Mouse (Mus musculus) limb, embryonic 13.5 days (tissue): Measurements from ENCODE around the gene Lgals3bp. TPM values are rescaled to one million over a fixed set of nuclear protein-coding genes. Genes with fewer than 3 reads are reported as not detected.

Experiments used
- ATAC-seq: fragments of 200-750 bp; cut with Nextera tagmentation; 2 replicates; pipeline ENCODE4 v1.8.0; 2017; ENCODE audit warnings: low read depth, moderate number of reproducible peaks, moderate TSS enrichment; ENCODE audit not compliant: low FRiP score
- H3K27ac ChIP-seq: fragments of 300-500 bp; sonication (generic); 2 replicates; pipeline ENCODE4 v1.5.1; 2015; ENCODE audit warnings: inconsistent platforms, mild to moderate bottlenecking, moderate library complexity
- H3K27me3 ChIP-seq: fragments of 300-500 bp; sonication (generic); 2 replicates; pipeline ENCODE4 v1.6.1; 2015; ENCODE audit warnings: mild to moderate bottlenecking, inconsistent platforms
- H3K36me3 ChIP-seq: fragments of 300-500 bp; sonication (generic); 2 replicates; pipeline ENCODE4 v1.6.1; 2015; ENCODE audit warnings: inconsistent platforms, mild to moderate bottlenecking, moderate library complexity
- H3K4me1 ChIP-seq: fragments of 300-500 bp; sonication (generic); 2 replicates; pipeline ENCODE4 v1.6.1; 2015; ENCODE audit warnings: inconsistent platforms
- H3K4me2 ChIP-seq: fragments of 300-500 bp; sonication (generic); replicated peaks from 2 replicates; pipeline ENCODE4 v1.6.1; 2015; ENCODE audit warnings: inconsistent platforms, mild to moderate bottlenecking, moderate library complexity
- H3K4me3 ChIP-seq: fragments of 300-500 bp; sonication (generic); 2 replicates; pipeline ENCODE4 v1.5.1; 2015; ENCODE audit warnings: moderate library complexity, mild to moderate bottlenecking, inconsistent platforms
- H3K9ac ChIP-seq: fragments of 300-500 bp; sonication (generic); 2 replicates; pipeline ENCODE4 v1.6.1; 2015; ENCODE audit warnings: mild to moderate bottlenecking, inconsistent platforms
- H3K9me3 ChIP-seq: fragments of 300-500 bp; sonication (generic); 2 replicates; pipeline ENCODE4 v1.6.1; 2016; ENCODE audit warnings: inconsistent platforms
- WGBS: fragments of 180-500 bp; shearing (Covaris S2); methylation state at CpG from one replicate; pipeline ENCODE4 v1.1.7; 2015; 5-methylcytosine and 5-hydroxymethylcytosine counted together
- polyA plus RNA-seq: library from polyadenylated mRNA; unstranded; fragments of >200 nt; fragmentation: Nextera tagmentation; extraction: Ambion mirVana; gene quantifications from 2 replicates; pipeline ENCODE4 v1.2.1, GENCODE M21; 2015

Gene Lgals3bp
- polyA plus RNA-seq, 1 experiment from 2014 or later = 7.3 TPM

DNA sequence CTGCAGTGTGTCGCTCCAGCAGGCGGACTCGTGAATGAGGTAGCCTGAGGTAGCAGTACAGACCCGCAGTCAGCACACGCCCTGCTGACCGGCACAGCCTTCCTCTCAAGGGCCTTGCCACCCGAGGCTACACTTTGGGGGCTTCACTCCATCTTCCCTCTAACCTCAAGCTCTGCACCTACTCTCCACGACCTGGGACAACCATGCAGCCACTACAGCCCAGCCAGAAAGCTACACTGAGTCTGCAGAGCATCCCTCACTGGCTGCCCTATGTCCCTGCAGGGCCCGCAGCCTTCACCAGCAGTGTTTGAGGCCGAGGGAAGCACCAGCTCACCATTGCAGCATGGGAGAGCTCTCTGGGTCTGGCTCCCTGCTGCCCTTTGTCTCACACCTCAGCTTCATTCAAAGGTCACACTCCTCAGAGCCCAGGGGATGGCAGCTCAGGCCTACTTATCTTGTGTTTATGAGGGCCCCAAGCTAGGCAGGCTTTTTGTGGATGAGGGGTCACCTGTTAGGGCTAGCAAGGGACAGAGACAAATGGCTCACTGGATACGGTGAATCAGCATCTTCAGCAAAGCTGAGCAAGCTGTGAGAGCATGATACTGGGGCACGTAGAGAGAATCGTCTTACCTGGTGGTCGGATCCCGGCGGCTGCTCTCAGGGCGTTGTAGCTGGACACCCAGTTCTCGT is 6.3 kb upstream of the Lgals3bp start:
- Histone ChIP-seq H3K36me3 (peaks cover 78% of the 10 kb centered on the region), H3K9me3 (no peaks in the 10 kb centered on the region), H3K4me1 (no peaks in the 10 kb centered on the region), H3K4me2 (no peak overlapping the region), H3K27ac (no peak overlapping the region), H3K27me3 (no peaks in the 10 kb centered on the region), H3K4me3 (no peak overlapping the region), H3K9ac (no peak overlapping the region)
- no peak for ATAC-seq
- WGBS = 76% methylated on average over 18 of the region's 18 CpGs

DNA sequence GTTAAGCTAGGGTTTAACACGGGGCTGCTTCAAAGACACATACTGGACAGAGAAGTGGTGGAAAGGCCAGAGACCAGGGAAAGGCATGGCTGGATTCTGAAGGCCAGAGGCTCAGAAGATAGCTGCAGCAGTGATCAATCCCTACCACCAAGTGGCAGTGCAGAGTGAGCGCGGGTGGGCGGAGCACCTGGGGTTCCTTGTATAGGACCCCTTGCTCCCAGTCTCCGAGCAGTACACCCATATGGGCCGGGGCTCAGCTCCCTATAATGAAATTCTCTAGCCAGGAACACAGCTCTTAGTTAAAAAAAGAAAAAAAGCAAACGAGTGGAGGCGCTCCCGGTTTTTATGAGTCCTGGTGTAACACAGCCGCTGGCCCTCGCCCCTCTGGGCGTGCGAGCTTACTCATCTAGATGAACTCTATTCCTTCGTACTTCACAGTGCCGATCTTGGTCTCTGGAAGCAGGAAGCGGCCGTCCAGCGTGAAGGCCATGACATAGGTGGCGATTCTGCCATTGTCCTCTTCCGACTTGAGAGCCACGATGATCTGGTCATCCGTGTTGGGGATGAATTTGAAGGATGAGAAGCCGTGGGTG is 5.5 kb upstream of the Lgals3bp start:
- Histone ChIP-seq H3K4me2 (no peak overlapping the region), H3K36me3 (peaks cover 73% of the 10 kb centered on the region), H3K4me3 (no peak overlapping the region), H3K27me3 (no peaks in the 10 kb centered on the region), H3K4me1 (no peaks in the 10 kb centered on the region), H3K9me3 (no peaks in the 10 kb centered on the region), H3K27ac (no peak overlapping the region), H3K9ac (no peak overlapping the region)
- WGBS = 79% methylated on average over 23 of the region's 23 CpGs
- ATAC-seq = no peak

- WGBS = 93% methylated on average over 5 of the region's 5 CpGs
- no peak overlapping the region for H3K4me2 ChIP-seq
- peaks cover 65% of the 10 kb centered on the region for H3K36me3 ChIP-seq
Measured at GRCm38 (mm10) chr11:118406521-118406920, 4.6 kb upstream of the Lgals3bp start.

GRCm38 (mm10) chr11:118405311-118405710 is 3.4 kb upstream of the Lgals3bp start:
- peaks cover 20% of the 10 kb centered on the region for H3K4me1 ChIP-seq
- H3K4me3 ChIP-seq = no peak overlapping the region
- no peak for ATAC-seq
- no peaks in the 10 kb centered on the region for H3K27me3 ChIP-seq
- 91% methylated on average over 8 of the region's 8 CpGs for WGBS
- H3K4me2 ChIP-seq = no peak overlapping the region
- H3K9ac ChIP-seq = no peak overlapping the region
- H3K9me3 ChIP-seq = no peaks in the 10 kb centered on the region
- peaks cover 53% of the 10 kb centered on the region for H3K36me3 ChIP-seq
- no peak overlapping the region for H3K27ac ChIP-seq

More at GRCm38 (mm10) chr11:118406521-118406920, 4.6 kb upstream of the Lgals3bp start:
- no peaks in the 10 kb centered on the region for H3K27me3 ChIP-seq
- ATAC-seq = no peak
- no peak overlapping the region for H3K27ac ChIP-seq
- no peak overlapping the region for H3K4me3 ChIP-seq
- no peaks in the 10 kb centered on the region for H3K9me3 ChIP-seq
- H3K4me1 ChIP-seq = peaks cover 8% of the 10 kb centered on the region
- H3K9ac ChIP-seq = no peak overlapping the region

GRCm38 (mm10) chr11:118403951-118404899 is 2.3 kb upstream of the Lgals3bp start:
- Histone ChIP-seq H3K4me3 (no peak overlapping the region), H3K27me3 (no peaks in the 10 kb centered on the region), H3K36me3 (peaks cover 42% of the 10 kb centered on the region), H3K9ac (no peak overlapping the region), H3K27ac (no peak overlapping the region), H3K4me1 (peaks cover 30% of the 10 kb centered on the region), H3K4me2 (no peak overlapping the region), H3K9me3 (no peaks in the 10 kb centered on the region)
- no peak for ATAC-seq
- 77% methylated on average over 6 of the region's 6 CpGs for WGBS

DNA sequence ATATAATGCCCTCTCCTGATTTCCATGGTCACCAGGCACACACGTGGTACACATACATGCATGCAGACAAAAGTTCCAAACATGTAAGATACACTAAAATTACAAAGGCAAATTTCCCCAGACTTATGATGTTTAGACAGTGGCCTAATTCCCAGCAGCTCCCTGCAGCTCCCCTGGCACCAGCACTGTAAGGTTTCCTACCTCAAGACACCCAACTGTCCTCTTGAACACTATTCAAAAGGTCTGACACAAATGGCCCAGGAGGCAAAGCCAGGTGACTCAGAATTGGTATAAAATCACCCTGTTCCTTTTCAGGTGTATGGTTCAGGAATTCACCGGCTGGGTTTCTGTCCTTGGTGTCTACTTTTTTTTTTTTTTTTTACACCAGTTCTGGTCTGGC is 1.3 kb upstream of the Lgals3bp start:
- Histone ChIP-seq H3K27me3 (no peaks in the 10 kb centered on the region), H3K4me2 (no peak overlapping the region), H3K36me3 (peaks cover 32% of the 10 kb centered on the region), H3K9me3 (no peaks in the 10 kb centered on the region), H3K4me3 (no peak overlapping the region), H3K4me1 (peaks cover 30% of the 10 kb centered on the region), H3K27ac (no peak overlapping the region), H3K9ac (no peak overlapping the region)
- 86% methylated on average over 2 of the region's 2 CpGs for WGBS
- ATAC-seq = no peak

DNA sequence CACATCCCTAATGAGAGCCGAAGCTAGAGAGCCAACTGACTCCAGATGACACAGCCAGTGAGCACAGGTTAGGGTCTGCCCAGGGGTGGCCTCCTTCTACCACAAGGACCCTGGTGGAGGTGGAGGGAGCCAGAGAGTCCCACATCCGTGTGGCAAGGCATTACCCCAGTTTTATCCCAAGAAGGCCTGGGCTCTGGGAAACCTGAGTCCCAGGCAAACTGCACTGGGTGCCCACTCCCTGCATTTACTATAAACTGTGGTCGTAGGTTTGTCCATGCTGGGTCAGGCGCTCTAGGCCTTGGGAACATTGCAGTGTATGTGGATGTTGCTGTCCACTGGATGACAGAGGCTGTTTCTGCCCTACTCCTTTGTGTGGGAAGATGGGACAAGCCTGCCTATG is 697 bp downstream of the Lgals3bp start:
- peak overlapping the region; percentile 50; the same call in 1 of the 2 replicates for H3K9ac ChIP-seq
- peak overlapping the region; percentile 81 for H3K27ac ChIP-seq
- peak overlapping the region; percentile 36 for H3K4me2 ChIP-seq
- peaks cover 1% of the 10 kb centered on the region; the same call in 1 of the 2 replicates for H3K9me3 ChIP-seq
- H3K27me3 ChIP-seq = no peaks in the 10 kb centered on the region
- no peak for ATAC-seq
- H3K4me3 ChIP-seq = no peak overlapping the region
- H3K4me1 ChIP-seq = peaks cover 30% of the 10 kb centered on the region
- H3K36me3 ChIP-seq = peaks cover 17% of the 10 kb centered on the region
- 57% methylated on average over 4 of the region's 4 CpGs for WGBS

- peak; percentile 34; the same call in 1 of the 2 replicates for ATAC-seq
Measured at GRCm38 (mm10) chr11:118400566-118400936, 1.3 kb downstream of the Lgals3bp start.

GRCm38 (mm10) chr11:118399891-118400565 is 1.9 kb downstream of the Lgals3bp start:
- Histone ChIP-seq H3K4me3 (no peak overlapping the region), H3K27ac (peak overlapping the region; percentile 81; the same call in 1 of the 2 replicates), H3K4me2 (peak overlapping the region; percentile 36), H3K9ac (peak overlapping the region; percentile 50; the same call in 1 of the 2 replicates), H3K27me3 (no peaks in the 10 kb centered on the region), H3K36me3 (peaks cover 11% of the 10 kb centered on the region), H3K4me1 (peaks cover 32% of the 10 kb centered on the region), H3K9me3 (peaks cover 8% of the 10 kb centered on the region; the same call in 1 of the 2 replicates)
- ATAC-seq = no peak
- 65% methylated on average over 5 of the region's 5 CpGs for WGBS

More at GRCm38 (mm10) chr11:118400566-118400936, 1.3 kb downstream of the Lgals3bp start:
- Histone ChIP-seq H3K9me3 (peaks cover 8% of the 10 kb centered on the region; the same call in 1 of the 2 replicates), H3K4me3 (no peak overlapping the region), H3K9ac (peak overlapping the region; percentile 50; the same call in 1 of the 2 replicates), H3K4me1 (peaks cover 30% of the 10 kb centered on the region), H3K27me3 (no peaks in the 10 kb centered on the region), H3K36me3 (peaks cover 16% of the 10 kb centered on the region), H3K4me2 (peak overlapping the region; percentile 36), H3K27ac (peak overlapping the region; percentile 81)
- 17% methylated on average over 6 of the region's 6 CpGs for WGBS

DNA sequence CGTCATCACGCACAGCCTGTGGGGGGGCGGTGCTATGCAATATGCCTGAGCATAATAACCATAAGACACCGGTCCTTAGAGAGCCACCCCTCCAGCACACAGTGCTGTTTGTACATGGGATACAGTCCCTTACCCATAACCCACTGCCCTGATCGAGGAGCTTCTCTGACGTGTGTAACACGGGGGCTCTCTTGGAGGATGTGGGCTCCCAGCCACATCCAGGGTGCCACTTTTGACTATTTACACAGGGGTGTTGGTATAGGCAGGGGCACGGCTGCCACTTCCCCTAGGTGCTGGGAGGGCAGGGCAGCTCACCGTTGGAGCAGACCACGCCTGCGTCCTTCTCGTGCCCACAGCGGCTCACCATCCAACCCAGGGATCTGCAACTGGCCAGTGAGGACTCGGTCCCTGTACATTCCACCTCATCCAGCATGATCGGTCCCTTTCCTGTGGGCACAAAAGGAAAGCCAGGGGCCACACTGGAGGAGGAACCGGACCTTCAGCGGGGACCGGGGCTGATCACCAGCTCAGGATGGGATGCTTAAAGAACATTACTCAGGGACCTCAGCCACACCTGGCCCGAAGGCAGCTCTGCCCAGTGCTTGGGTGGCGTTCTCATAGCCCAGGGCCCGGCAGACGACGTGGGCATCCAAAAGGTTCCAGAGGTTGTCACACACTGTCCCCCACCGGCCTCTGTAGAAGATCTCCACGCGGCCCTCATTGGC is 3.9 kb downstream of the Lgals3bp start:
- ATAC-seq = no peak
- peaks cover 9% of the 10 kb centered on the region for H3K36me3 ChIP-seq
- H3K4me3 ChIP-seq = no peak overlapping the region
- H3K4me2 ChIP-seq = no peak overlapping the region
- no peak overlapping the region for H3K9ac ChIP-seq
- H3K9me3 ChIP-seq = peaks cover 8% of the 10 kb centered on the region; the same call in 1 of the 2 replicates
- H3K27ac ChIP-seq = no peak overlapping the region
- 93% methylated on average over 26 of the region's 26 CpGs for WGBS
- H3K4me1 ChIP-seq = peaks cover 38% of the 10 kb centered on the region
- no peaks in the 10 kb centered on the region for H3K27me3 ChIP-seq

DNA sequence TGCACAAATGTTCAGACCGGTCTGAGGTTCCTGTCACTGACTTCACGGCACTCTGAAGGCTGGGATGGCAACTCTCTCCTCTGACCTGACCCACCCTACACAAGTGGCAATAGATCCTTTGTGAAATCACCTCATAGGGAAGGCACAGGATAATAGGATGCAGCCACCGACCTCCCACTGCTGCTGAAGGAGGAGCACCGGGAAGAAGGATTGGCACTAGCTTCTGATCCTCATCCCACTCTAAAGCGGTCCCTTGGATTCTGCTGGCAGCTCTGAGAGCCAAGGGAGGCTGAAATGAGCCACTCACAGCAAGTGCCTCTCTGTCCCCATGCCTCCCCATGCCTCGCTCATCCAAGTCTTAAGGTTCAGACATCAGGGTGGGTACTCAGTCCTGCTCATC is 7.4 kb downstream of the Lgals3bp start:
- no peak for ATAC-seq
- peaks cover 9% of the 10 kb centered on the region for H3K36me3 ChIP-seq
- peaks cover 8% of the 10 kb centered on the region; the same call in 1 of the 2 replicates for H3K9me3 ChIP-seq
- H3K27ac ChIP-seq = no peak overlapping the region
- no peak overlapping the region for H3K4me2 ChIP-seq
- H3K4me3 ChIP-seq = no peak overlapping the region
- no peaks in the 10 kb centered on the region for H3K27me3 ChIP-seq
- peaks cover 10% of the 10 kb centered on the region for H3K4me1 ChIP-seq
- 0 out of 2 replicates have a peak overlapping the region, but pooled peaks have one; percentile 13 for H3K9ac ChIP-seq
- WGBS = 61% methylated on average over 6 of the region's 6 CpGs
